ENCODE assay signal across 8 mouse cellular contexts in genomic region chr1:177258034-177258342, GRCm38 (mm10). TPM values are rescaled to one million over a fixed set of nuclear protein-coding genes. Genes with fewer than 3 reads are reported as not detected.
DNase-seq lines count a peak whose midpoint lies in the region.

Gene Akt3 (minus strand): TSS chr1:177258203.

- WGBS in midbrain, embryonic 10.5 days: 0% methylated on average over 12 of the region's 32 CpGs

- peak within 1 kb of the TSS; percentile 99 for H3K4me3 ChIP-seq in midbrain, embryonic 10.5 days

- H3K36me3 ChIP-seq in midbrain, embryonic 10.5 days: no peaks in the 10 kb centered on the region

- peak; percentile 43 for DNase-seq in ovary, postnatal 36 days (ENCODE audit: low spot score)
- no peak for DNase-seq in ovary, adult 18-20 months (ENCODE audit: low spot score)
- peak; percentile 16 for DNase-seq in brain, embryonic 18.5 days (ENCODE audit: low read depth, low spot score)
- no peak for DNase-seq in heart, adult 8-10 months (ENCODE audit: low spot score)
- peak in 1 of 2 experiments; percentile 32 for DNase-seq in layer of hippocampus, postnatal 25 days (ENCODE audit: extremely low spot score in 1 of 2, low spot score in 1 of 2)
- DNase-seq in midbrain, embryonic 10.5 days (ENCODE audit: low spot score): no peak
- DNase-seq in right cerebral cortex, postnatal 10 days (ENCODE audit: low spot score in 2 of 2): no peak
- no peak for DNase-seq in thymus, postnatal 14 days

- peak within 1 kb of the TSS; percentile 100 for H3K27ac ChIP-seq in midbrain, embryonic 10.5 days (replicated peaks)

- H3K4me1 ChIP-seq in midbrain, embryonic 10.5 days: peaks cover 39% of the 10 kb centered on the region

- H3K27me3 ChIP-seq in midbrain, embryonic 10.5 days (ENCODE audit: low read depth, poor library complexity, severe bottlenecking): peaks cover 5% of the 10 kb centered on the region; the same call in 1 of the 2 replicates

- H3K9me3 ChIP-seq in midbrain, embryonic 10.5 days (replicated peaks): no peaks in the 10 kb centered on the region

RNA-seq across cellular contexts. Expression of gene Akt3, which starts in this region (rescaled TPM):
- 10 to 100 TPM; 16.6 to 19.8 (median 18.6) TPM for total RNA-seq in heart, adult 8-10 months (2022)
- total RNA-seq in layer of hippocampus, postnatal 25 days (2021): 100 to 1,000 TPM; 221 to 234 TPM
- 14.4 and 19.7 TPM in 2 replicates for polyA plus RNA-seq in midbrain, embryonic 10.5 days (2016; fragmentation: Nextera tagmentation; extraction: Ambion mirVana)

Comparison
In these comparisons a context has a peak if more than half of its experiments do, and no peak if none do; other contexts are left out.
1. RNA of gene Akt3 (total RNA-seq): 221 to 234 TPM in layer of hippocampus, postnatal 25 days; 16.6 to 19.8 TPM in heart, adult 8-10 months; every median in the first group is over 10 times any median in the second.
2. DNase-seq: peak in ovary, postnatal 36 days (single experiment) and brain, embryonic 18.5 days (single experiment); none in ovary, adult 18-20 months (single experiment), heart, adult 8-10 months (single experiment), midbrain, embryonic 10.5 days (single experiment), right cerebral cortex, postnatal 10 days (0 of 2) and thymus, postnatal 14 days (single experiment).